Mouse (Mus musculus) cortical plate, adult 2 months (tissue): Measurements from ENCODE around the gene BC029722. TPM values are rescaled to one million over a fixed set of nuclear protein-coding genes. Genes with fewer than 3 reads are reported as not detected.
A peak's percentile ranks its signal among the peaks of the same experiment; 100 is the strongest.
"Not testable (repeated sequence)": the region's sequence is repeated elsewhere in the genome, so short reads cannot be mapped to it uniquely, and the experiment has no call there.

ENCODE experiments used
- H3K27ac ChIP-seq: fragments of 200-500 bp; 2 replicates; pipeline ENCODE4 v1.5.1; 2012; ENCODE audit warnings: low read length, control low read depth, inconsistent platforms; ENCODE audit not compliant: insufficient read depth
- H3K4me1 ChIP-seq: fragments of 200-500 bp; 2 replicates; pipeline ENCODE4 v1.6.1; 2011; ENCODE audit warnings: low read length; ENCODE audit not compliant: control insufficient read depth, insufficient read depth
- H3K4me3 ChIP-seq: fragments of 200-500 bp; 2 replicates; pipeline ENCODE4 v1.5.1; 2011; ENCODE audit warnings: mild to moderate bottlenecking, low read length, control low read depth; ENCODE audit not compliant: insufficient read depth
- CTCF ChIP-seq: fragments of 200-500 bp; IDR thresholded peaks from 2 replicates; pipeline ENCODE4 v1.5.1; 2011; ENCODE audit warnings: mild to moderate bottlenecking, control low read depth, low read length; ENCODE audit not compliant: insufficient read depth; ENCODE audit errors: extremely low read depth
- POLR2A ChIP-seq: fragments of 200-500 bp; IDR thresholded peaks from 2 replicates; pipeline ENCODE4 v1.6.1; 2011; ENCODE audit warnings: mild to moderate bottlenecking, low read length, control low read depth; ENCODE audit not compliant: insufficient read depth; ENCODE audit errors: extremely low read depth
- polyA plus RNA-seq: library from polyadenylated mRNA; depleted of rRNA; stranded (reverse); fragments of >200 nt; gene quantifications from 2 replicates; pipeline ENCODE4 v1.2.3, GENCODE M21; 2012

BC029722 gene
- polyA plus RNA-seq, 1 experiment: 93.4 TPM

GRCm38 (mm10) chr2:155846930-155847329, 27.7 kb upstream of the BC029722 start:
- Histone ChIP-seq H3K4me1 (no peaks in the 10 kb centered on the region), H3K4me3 (no peak overlapping the region), H3K27ac (no peak overlapping the region)
- no peak for TF ChIP-seq POLR2A
- TF ChIP-seq CTCF: no peak

GRCm38 (mm10) chr2:155838961-155839360, 19.7 kb upstream of the BC029722 start:
- TF ChIP-seq CTCF: no peak
- no peak for TF ChIP-seq POLR2A
- H3K27ac ChIP-seq: no peak overlapping the region
- no peaks in the 10 kb centered on the region for H3K4me1 ChIP-seq
- H3K4me3 ChIP-seq: no peak overlapping the region

- TF ChIP-seq POLR2A: no peak
- no peak for TF ChIP-seq CTCF
- no peaks in the 10 kb centered on the region for H3K4me1 ChIP-seq
- no peak overlapping the region for H3K27ac ChIP-seq
- H3K4me3 ChIP-seq: no peak overlapping the region
Measured at GRCm38 (mm10) chr2:155837961-155838360, 18.7 kb upstream of the BC029722 start.

GRCm38 (mm10) chr2:155834732-155835131, 15.5 kb upstream of the BC029722 start, which contains the start of gene Fam83c:
Fam83c (minus strand) TSS chr2:155834854.
- H3K27ac ChIP-seq: no peak within 1 kb of the TSS
- H3K4me3 ChIP-seq: no peak within 1 kb of the TSS
- TF ChIP-seq POLR2A (no peak), CTCF (no peak)
- no peaks in the 10 kb centered on the region for H3K4me1 ChIP-seq

GRCm38 (mm10) chr2:155832087-155832486, 12.9 kb upstream of the BC029722 start:
- H3K4me1 ChIP-seq, H3K4me3 ChIP-seq, H3K27ac ChIP-seq: not testable (repeated sequence)

- no peak overlapping the region for H3K4me3 ChIP-seq
- no peaks in the 10 kb centered on the region for H3K4me1 ChIP-seq
- no peak overlapping the region for H3K27ac ChIP-seq
- no peak for TF ChIP-seq CTCF
- TF ChIP-seq POLR2A: no peak
Measured at GRCm38 (mm10) chr2:155831302-155831701, 12.1 kb upstream of the BC029722 start.

GRCm38 (mm10) chr2:155830841-155831240, 11.6 kb upstream of the BC029722 start:
- no peak overlapping the region for H3K27ac ChIP-seq
- H3K4me3 ChIP-seq: no peak overlapping the region
- no peak for TF ChIP-seq CTCF
- TF ChIP-seq POLR2A: no peak
- H3K4me1 ChIP-seq: no peaks in the 10 kb centered on the region

- TF ChIP-seq CTCF (no peak), POLR2A (peak; percentile 63; the same call in 1 of the 2 replicates)
- H3K27ac ChIP-seq: no peak within 1 kb of the TSS
- H3K4me1 ChIP-seq: peaks cover 1% of the 10 kb centered on the region; the same call in 1 of the 2 replicates
- peak within 1 kb of the TSS; percentile 61 for H3K4me3 ChIP-seq
Measured at GRCm38 (mm10) chr2:155826630-155827424, 7.6 kb upstream of the BC029722 start, which contains the start of gene Eif6. Eif6 (minus strand) TSS chr2:155826925.

GRCm38 (mm10) chr2:155825904-155826629, 6.8 kb upstream of the BC029722 start:
- Histone ChIP-seq H3K4me3 (peak overlapping the region; percentile 61), H3K4me1 (peaks cover 1% of the 10 kb centered on the region; the same call in 1 of the 2 replicates), H3K27ac (no peak overlapping the region)
- TF ChIP-seq POLR2A (no peak), CTCF (no peak)
